Mouse (Mus musculus): ENCODE measurements around the gene Scyl1.

DNA sequence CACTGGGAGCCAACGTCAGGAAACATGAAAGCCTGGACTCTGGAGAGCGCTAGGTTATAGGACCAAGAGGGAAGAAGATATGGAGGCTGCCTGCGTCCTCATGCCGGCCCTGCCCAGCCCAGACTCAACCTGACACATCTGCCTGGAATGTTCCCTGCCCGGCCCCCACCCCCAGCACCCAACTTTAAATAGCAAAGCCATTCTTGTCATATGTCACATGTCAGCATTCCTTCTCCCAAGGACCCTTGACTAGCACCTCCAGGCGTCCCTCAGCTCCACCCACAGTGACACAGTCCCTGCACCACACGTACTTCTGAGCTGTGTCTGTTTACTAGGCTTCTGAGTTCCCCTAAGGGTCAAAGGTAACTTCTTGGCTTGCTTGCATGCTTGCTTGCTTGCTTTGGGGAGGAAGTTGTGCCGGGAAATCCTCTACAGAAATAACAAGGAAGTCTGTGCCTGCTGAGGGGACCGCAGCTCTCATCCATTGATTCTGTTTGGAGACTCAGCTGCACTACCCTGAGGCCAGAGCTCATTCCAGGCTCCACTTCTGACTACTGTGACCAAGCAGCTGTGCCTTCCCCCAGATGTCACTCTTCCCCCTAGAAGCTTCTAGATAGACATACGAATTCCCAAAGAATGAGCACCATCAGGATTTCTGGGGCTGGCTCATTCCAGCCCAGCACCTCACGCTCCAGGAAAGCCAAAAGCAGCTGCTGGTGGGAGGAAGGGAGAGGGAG, 39.1 kb upstream of the Scyl1 start:
- no peak for TF ChIP-seq CTCF (IDR thresholded peaks at IDR 0.05; ENCODE audit: low read depth, low read length)
- TF ChIP-seq POLR2A (IDR thresholded peaks at IDR 0.05; ENCODE audit: insufficient read depth, low read length), result no peak
- TF ChIP-seq EP300 (IDR thresholded peaks at IDR 0.05; ENCODE audit: insufficient read depth, low read depth, low read length), result peak; percentile 97

Data from ES-Bruce4 (cell line).